ENCODE assay signal across 9 mouse cellular contexts in genomic region chr7:142458676-142459298, GRCm38 (mm10). TPM values are rescaled to one million over a fixed set of nuclear protein-coding genes. Genes with fewer than 3 reads are reported as not detected.
DNase-seq lines count a peak whose midpoint lies in the region; ATAC-seq and TF ChIP-seq lines count a peak whose summit lies in the region.
"Had no signal": no experiment of that assay in that cellular context is flagged by ENCODE, and none has a peak within 500 bp of the region (broad histone marks: within the 10 kb centered on the region; RNA-seq: fewer than 3 reads in every experiment).

No protein-coding gene starts in this region.

- in situ Hi-C loops in CH12.LX (cut with MboI; ENCODE audit: low pct_ligation_motif_present, low pct_unique_long_range_greater_than_20kb, low sequenced_read_pairs): loop anchor here (25.0 kb wide), 1 partner anchor 554 kb away; the partner anchor contains the start of gene Tspan32

- peak; percentile 65 for TF ChIP-seq EP300 in CH12.LX (IDR thresholded peaks at IDR 0.05; ENCODE audit: low read length)

- no peak for TF ChIP-seq RAD21 in CH12.LX (IDR thresholded peaks at IDR 0.05; ENCODE audit: low read depth, low read length)

- ATAC-seq in kidney, embryonic 15.5 days (replicated peaks; ENCODE audit: low FRiP score): no peak
- no peak for ATAC-seq in intestine, embryonic 14.5 days (replicated peaks; ENCODE audit: low FRiP score, low TSS enrichment, low read depth)

- H3K4me2 ChIP-seq in kidney, embryonic 15.5 days: no peak overlapping the region
- H3K4me2 ChIP-seq in CH12.LX (ENCODE audit: insufficient read depth, low read depth, poor library complexity, severe bottlenecking): peak overlapping the region; percentile 9; the same call in 1 of the 2 replicates
- no peak overlapping the region for H3K4me2 ChIP-seq in intestine, embryonic 14.5 days (ENCODE audit: low read length)

- TF ChIP-seq CTCF in CH12.LX (conservative IDR thresholded peaks at IDR 0.05 in 1 of 2, IDR thresholded peaks at IDR 0.05 in 1 of 2; ENCODE audit: low read depth in 2 of 2, low read length in 2 of 2): no peak

- H3K9me3 ChIP-seq in kidney, embryonic 15.5 days (replicated peaks): no peaks in the 10 kb centered on the region
- no peaks in the 10 kb centered on the region for H3K9me3 ChIP-seq in CH12.LX (replicated peaks; ENCODE audit: low read length)
- no peaks in the 10 kb centered on the region for H3K9me3 ChIP-seq in intestine, embryonic 14.5 days (ENCODE audit: control insufficient read depth, low read length)

- H3K27ac ChIP-seq in kidney, embryonic 15.5 days: peak overlapping the region; percentile 93
- H3K27ac ChIP-seq in CH12.LX (ENCODE audit: insufficient read depth, low read depth): peak overlapping the region; percentile 70
- H3K27ac ChIP-seq in intestine, embryonic 14.5 days (ENCODE audit: low read depth): peak overlapping the region; percentile 94

- no peak overlapping the region for H3K4me3 ChIP-seq in kidney, embryonic 15.5 days (replicated peaks)
- H3K4me3 ChIP-seq in CH12.LX (replicated peaks in 1 of 3; ENCODE audit: low read depth in 2 of 3, low read length in 2 of 3, poor library complexity in 1 of 3): no peak overlapping the region
- no peak overlapping the region for H3K4me3 ChIP-seq in intestine, embryonic 14.5 days (ENCODE audit: low read depth, low read length)

- intact Hi-C loops in left cerebral cortex, postnatal 36 days (cut with DNase I): no loop called here

- peak; percentile 18 for DNase-seq in cerebellum, adult 11-12 months
- no peak for DNase-seq in cerebellum, adult 8-10 months
- no peak for DNase-seq in kidney, postnatal 14 days
- DNase-seq in CH12.LX (ENCODE audit: extremely low read depth): no peak
- DNase-seq in intestine, embryonic 14.5 days (ENCODE audit: low spot score): peak; percentile 52
- DNase-seq in left cerebral cortex, postnatal 36 days (ENCODE audit: low spot score in 2 of 2): no peak
- DNase-seq in right cerebral cortex, adult 2 months (ENCODE audit: low spot score in 2 of 2): no peak

- H3K27me3 ChIP-seq in kidney, embryonic 15.5 days: no peaks in the 10 kb centered on the region
- H3K27me3 ChIP-seq in CH12.LX (replicated peaks): no peaks in the 10 kb centered on the region
- no peaks in the 10 kb centered on the region for H3K27me3 ChIP-seq in intestine, embryonic 14.5 days (replicated peaks; ENCODE audit: control insufficient read depth, insufficient read depth, low read length)

- H3K79me2 ChIP-seq in CH12.LX (replicated peaks; ENCODE audit: control insufficient read depth, extremely low read depth, insufficient read depth, poor library complexity, severe bottlenecking): peaks cover 25% of the 10 kb centered on the region

- no peak for TF ChIP-seq POLR2A in CH12.LX (IDR thresholded peaks at IDR 0.05; ENCODE audit: low read depth, low read length)

- dilution Hi-C loops in CH12.LX (cut with MboI; ENCODE audit: extremely low pct_ligation_motif_present, extremely low pct_unique_long_range_greater_than_20kb, low sequenced_read_pairs): no loop called here

- 87% methylated on average over 5 of the region's 5 CpGs for WGBS in kidney, embryonic 15.5 days
- WGBS in intestine, embryonic 14.5 days: 55% methylated on average over 5 of the region's 5 CpGs

- no peak overlapping the region for H3K9ac ChIP-seq in kidney, embryonic 15.5 days
- H3K9ac ChIP-seq in CH12.LX (ENCODE audit: insufficient read depth, low read depth): no peak overlapping the region
- H3K9ac ChIP-seq in intestine, embryonic 14.5 days (ENCODE audit: low read length): peak overlapping the region; percentile 7; the same call in 1 of the 2 replicates

- no peaks in the 10 kb centered on the region for H3K36me3 ChIP-seq in kidney, embryonic 15.5 days
- H3K36me3 ChIP-seq in CH12.LX (replicated peaks in 1 of 2; ENCODE audit: control insufficient read depth in 1 of 2, insufficient read depth in 1 of 2, low read length in 1 of 2): peaks cover 4 to 11% of the 10 kb centered on the region in 2 experiments
- no peaks in the 10 kb centered on the region for H3K36me3 ChIP-seq in intestine, embryonic 14.5 days (ENCODE audit: control insufficient read depth, insufficient read depth, low read length)

- H3K4me1 ChIP-seq in kidney, embryonic 15.5 days: peaks cover 51% of the 10 kb centered on the region
- peaks cover 37 to 60% of the 10 kb centered on the region in 2 experiments for H3K4me1 ChIP-seq in CH12.LX (ENCODE audit: control insufficient read depth in 1 of 2, insufficient read depth in 2 of 2)
- peaks cover 51% of the 10 kb centered on the region for H3K4me1 ChIP-seq in intestine, embryonic 14.5 days (replicated peaks; ENCODE audit: control insufficient read depth, insufficient read depth, low read length)

TF ChIP-seq in CH12.LX, 34 proteins besides CTCF, POLR2A, EP300 and RAD21:
- TF ChIP-seq CHD2 (IDR thresholded peaks at IDR 0.05; ENCODE audit: low read length): 0 out of 2 replicates have a peak, but pooled peaks have one; percentile 28
- TF ChIP-seq IRF4 (IDR thresholded peaks at IDR 0.05; ENCODE audit: low read depth, low read length): no peak

RNA-seq across cellular contexts. Expression of gene Lsp1, which starts 1.8 kb away (rescaled TPM):
- polyA plus RNA-seq in kidney, embryonic 15.5 days (2015; fragmentation: Nextera tagmentation; extraction: Ambion mirVana): 115 and 139 TPM in 2 replicates
- 314 and 364 TPM in 2 replicates for total RNA-seq in CH12.LX (2012; rRNA removed)
- 367 and 377 TPM in 2 replicates for total RNA-seq in CH12.LX (2014; rRNA removed)
- polyA plus RNA-seq in CH12.LX (2012; ENCODE audit: insufficient read length, low read depth): 715 and 732 TPM in 2 replicates
- 145 and 153 TPM in 2 replicates for polyA plus RNA-seq in intestine, embryonic 14.5 days (2014; fragmentation: Nextera tagmentation; extraction: Ambion mirVana)
- 1 to 10 TPM; 8.1 to 8.7 TPM for total RNA-seq in left cerebral cortex, postnatal 36 days (2021)

RNA-seq across cellular contexts. Expression of gene Tnni2, which starts 17.2 kb away (rescaled TPM):
- polyA plus RNA-seq in kidney, embryonic 15.5 days (2015; fragmentation: Nextera tagmentation; extraction: Ambion mirVana): 19.0 and 45.8 TPM in 2 replicates
- total RNA-seq in CH12.LX (2012; rRNA removed): 35.0 and 50.1 TPM in 2 replicates
- total RNA-seq in CH12.LX (2014; rRNA removed): 74.0 and 77.4 TPM in 2 replicates
- 88.1 and 154 TPM in 2 replicates for polyA plus RNA-seq in CH12.LX (2012; ENCODE audit: insufficient read length, low read depth)
- 1.7 and 3.2 TPM in 2 replicates for polyA plus RNA-seq in intestine, embryonic 14.5 days (2014; fragmentation: Nextera tagmentation; extraction: Ambion mirVana)
- total RNA-seq in left cerebral cortex, postnatal 36 days (2021): under 1 TPM in 1 of 2 experiments, not detected in 1; 0.69 TPM

RNA-seq across cellular contexts. Expression of gene Syt8, which starts 24.1 kb away (rescaled TPM):
- 0.62 and 1.3 TPM in 2 replicates for polyA plus RNA-seq in kidney, embryonic 15.5 days (2015; fragmentation: Nextera tagmentation; extraction: Ambion mirVana)
- total RNA-seq in CH12.LX (2012; rRNA removed) (not detected in 2 replicates), CH12.LX (2014; rRNA removed) (not detected in 2 replicates)
- not detected in 2 replicates for polyA plus RNA-seq in CH12.LX (2012; ENCODE audit: insufficient read length, low read depth)
- polyA plus RNA-seq in intestine, embryonic 14.5 days (2014; fragmentation: Nextera tagmentation; extraction: Ambion mirVana): 1.6 and 3.8 TPM in 2 replicates
- total RNA-seq in left cerebral cortex, postnatal 36 days (2021): not detected
- polyA plus RNA-seq: frontal cortex, adult 2 months had no signal

RNA-seq across cellular contexts. Expression of gene Tnnt3, which starts 39.8 kb away (rescaled TPM):
- polyA plus RNA-seq in kidney, embryonic 15.5 days (2015; fragmentation: Nextera tagmentation; extraction: Ambion mirVana): 23.5 and 46.2 TPM in 2 replicates
- total RNA-seq in CH12.LX (2012; rRNA removed) (1.5 and 3.1 TPM in 2 replicates), CH12.LX (2014; rRNA removed) (3.3 and 4.1 TPM in 2 replicates)
- polyA plus RNA-seq in CH12.LX (2012; ENCODE audit: insufficient read length, low read depth): 13.3 and 16.9 TPM in 2 replicates
- 1.5 and 2.4 TPM in 2 replicates for polyA plus RNA-seq in intestine, embryonic 14.5 days (2014; fragmentation: Nextera tagmentation; extraction: Ambion mirVana)
- not detected for total RNA-seq in left cerebral cortex, postnatal 36 days (2021)

Comparison
In these comparisons a context has a peak if more than half of its experiments do, and no peak if none do; other contexts are left out.
1. DNase-seq: peak in cerebellum, adult 11-12 months (single experiment) and intestine, embryonic 14.5 days (single experiment); none in cerebellum, adult 8-10 months (single experiment), kidney, postnatal 14 days (single experiment), CH12.LX (single experiment), left cerebral cortex, postnatal 36 days (0 of 2) and right cerebral cortex, adult 2 months (0 of 2).
2. Peak in every context shown above with its lines, with median percentiles within 50 percentile points of each other: H3K27ac ChIP-seq.